In the genomic region with DNA sequence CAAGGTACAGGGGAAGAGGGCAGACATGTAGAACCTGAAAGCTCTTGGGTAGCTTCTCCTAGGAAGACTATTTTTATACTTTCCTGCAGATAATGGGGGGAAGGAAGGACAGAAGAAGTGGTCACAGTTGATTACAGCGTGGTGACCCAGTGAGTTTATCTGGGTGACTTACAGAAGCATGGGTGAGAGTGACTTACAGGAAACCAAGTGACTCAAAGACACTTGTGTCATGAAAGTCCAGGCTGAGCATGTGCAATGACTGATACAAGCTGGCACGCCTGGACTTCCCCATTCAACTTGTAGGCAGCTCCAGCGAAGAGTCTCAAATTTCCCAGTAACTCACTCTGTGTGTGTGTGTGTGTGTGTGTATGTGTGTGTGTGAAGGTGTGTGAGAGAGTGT, we compare ENCODE assay signal across 30 mouse cellular contexts. TPM values are rescaled to one million over a fixed set of nuclear protein-coding genes. Genes with fewer than 3 reads are reported as not detected.
DNase-seq lines count a peak whose midpoint lies in the region; ATAC-seq and TF ChIP-seq lines count a peak whose summit lies in the region.
"Had no signal": no experiment of that assay in that cellular context is flagged by ENCODE, and none has a peak within 500 bp of the region (broad histone marks: within the 10 kb centered on the region; RNA-seq: fewer than 3 reads in every experiment).

No protein-coding gene starts in this region.

- H3K9me3 ChIP-seq in G1E (replicated peaks), result no peaks in the 10 kb centered on the region
- H3K9me3 ChIP-seq in megakaryocyte, embryonic 14.5 days, result no peaks in the 10 kb centered on the region
- H3K9me3 ChIP-seq: embryonic facial prominence, embryonic 15.5 days; hindbrain, embryonic 12.5 days; lung, embryonic 15.5 days; midbrain, embryonic 15.5 days; neural tube, embryonic 15.5 days had no signal

- peaks cover 54% of the 10 kb centered on the region for H3K4me1 ChIP-seq in G1E (ENCODE audit: insufficient read depth, low read depth, low read length)
- peaks cover 82% of the 10 kb centered on the region for H3K4me1 ChIP-seq in megakaryocyte, embryonic 14.5 days
- H3K4me1 ChIP-seq: embryonic facial prominence, embryonic 15.5 days; hindbrain, embryonic 12.5 days; lung, embryonic 15.5 days; midbrain, embryonic 15.5 days; neural tube, embryonic 15.5 days had no signal

- H3K36me3 ChIP-seq in G1E (replicated peaks), result no peaks in the 10 kb centered on the region
- peaks cover 10% of the 10 kb centered on the region for H3K36me3 ChIP-seq in megakaryocyte, embryonic 14.5 days (replicated peaks; ENCODE audit: low read length)
- H3K36me3 ChIP-seq: embryonic facial prominence, embryonic 15.5 days; hindbrain, embryonic 12.5 days; lung, embryonic 15.5 days; midbrain, embryonic 15.5 days; neural tube, embryonic 15.5 days had no signal

- DNase-seq in 416B (ENCODE audit: low read depth) (peak; percentile 91), G1E (ENCODE audit: low spot score) (no peak)
- DNase-seq in cerebellum, adult 8-10 months, result no peak
- DNase-seq in embryo, embryonic 10 days (ENCODE audit: low spot score), result no peak
- no peak for DNase-seq in kidney, adult 9 months
- DNase-seq: adrenal gland, postnatal 36 days; cerebellum, adult 11-12 months; cerebellum, postnatal 36 days; gastrocnemius, postnatal 10 days; heart, adult 18-20 months; kidney, adult 11 months; kidney, postnatal 10 days; right cerebral cortex, postnatal 14 days; thymus, adult 2 months had no signal

- no peak for TF ChIP-seq CTCF in G1E (IDR thresholded peaks at IDR 0.05; ENCODE audit: low read depth, low read length)

- peaks cover 9% of the 10 kb centered on the region; the same call in 1 of the 2 replicates for H3K27me3 ChIP-seq in G1E (ENCODE audit: insufficient read depth, low read length)
- H3K27me3 ChIP-seq in megakaryocyte, embryonic 14.5 days (replicated peaks), result no peaks in the 10 kb centered on the region
- H3K27me3 ChIP-seq: embryonic facial prominence, embryonic 15.5 days; hindbrain, embryonic 12.5 days; lung, embryonic 15.5 days; midbrain, embryonic 15.5 days; neural tube, embryonic 15.5 days had no signal

- ATAC-seq in G1E (ENCODE audit: extremely low read depth, insufficient number of reproducible peaks, low FRiP score, poor library complexity, severe bottlenecking), result peak; percentile 74
- ATAC-seq in granulocyte monocyte progenitor cell, adult 5-6 weeks (replicated peaks; ENCODE audit: poor library complexity, severe bottlenecking), result peak; percentile 51
- ATAC-seq: forebrain, embryonic 16.5 days; midbrain, embryonic 15.5 days had no signal

- H3K4me3 ChIP-seq in G1E (ENCODE audit: low read depth, low read length), result no peak overlapping the region
- peak overlapping the region; percentile 73 for H3K4me3 ChIP-seq in megakaryocyte, embryonic 14.5 days (replicated peaks)
- H3K4me3 ChIP-seq: embryonic facial prominence, embryonic 15.5 days; hindbrain, embryonic 12.5 days; lung, embryonic 15.5 days; midbrain, embryonic 15.5 days; neural tube, embryonic 15.5 days had no signal

RNA-seq across cellular contexts. Expression of a gene that starts 4.3 kb away (rescaled TPM):
- total RNA-seq in G1E (2014; fragmentation: Nextera tagmentation) (not detected in 2 replicates), G1E (2017) (0.55 and 0.81 TPM in 2 replicates)
- polyA plus RNA-seq in G1E (2012), result 0.05 and 0.12 TPM in 2 replicates
- 6.4 and 7.6 TPM in 2 replicates for total RNA-seq in granulocyte monocyte progenitor cell, adult 5-6 weeks (2014; fragmentation: Nextera tagmentation)
- 5.2 and 5.8 TPM in 2 replicates for total RNA-seq in granulocyte monocyte progenitor cell, adult 5-6 weeks (2017)
- polyA plus RNA-seq in megakaryocyte, embryonic 14.5 days (2012; ENCODE audit: insufficient read depth, low replicate concordance), result 49.5 and 144 TPM in 2 replicates
- total RNA-seq: heart, postnatal 25 days; layer of hippocampus, postnatal 10 days; left cerebral cortex, adult 8-10 months had no signal
- polyA plus RNA-seq: C2C12; forebrain, embryonic 16.5 days; heart, embryonic 14.5 days; hindbrain, embryonic 12.5 days; midbrain, embryonic 15.5 days; neural tube, embryonic 15.5 days; stomach, postnatal 0 days had no signal

RNA-seq across cellular contexts. Expression of a gene that starts 29.7 kb away (rescaled TPM):
- not detected in 2 replicates for total RNA-seq in G1E (2014; fragmentation: Nextera tagmentation)
- 0.27 and 3.6 TPM in 2 replicates for total RNA-seq in G1E (2017)
- 0.04 and 0.10 TPM in 2 replicates for polyA plus RNA-seq in G1E (2012)
- total RNA-seq in granulocyte monocyte progenitor cell, adult 5-6 weeks (2014; fragmentation: Nextera tagmentation), result 59.6 and 67.4 TPM in 2 replicates
- 146 and 183 TPM in 2 replicates for total RNA-seq in granulocyte monocyte progenitor cell, adult 5-6 weeks (2017)
- polyA plus RNA-seq in megakaryocyte, embryonic 14.5 days (2012; ENCODE audit: insufficient read depth, low replicate concordance), result 0.52 and 16.6 TPM in 2 replicates

RNA-seq across cellular contexts. Expression of a gene that starts 48.7 kb away (rescaled TPM):
- total RNA-seq in G1E (2014; fragmentation: Nextera tagmentation), result not detected in 2 replicates
- total RNA-seq in G1E (2017), result not detected in 2 replicates
- not detected in 2 replicates for polyA plus RNA-seq in G1E (2012)
- total RNA-seq in granulocyte monocyte progenitor cell, adult 5-6 weeks (2014; fragmentation: Nextera tagmentation), result not detected in 2 replicates
- not detected in 2 replicates for total RNA-seq in granulocyte monocyte progenitor cell, adult 5-6 weeks (2017)
- polyA plus RNA-seq in megakaryocyte, embryonic 14.5 days (2012; ENCODE audit: insufficient read depth, low replicate concordance), result not detected in 2 replicates
- total RNA-seq: adrenal gland, postnatal 36 days; gastrocnemius, postnatal 10 days; heart, adult 18-20 months; heart, postnatal 25 days had no signal
- polyA plus RNA-seq: C2C12; embryonic facial prominence, embryonic 15.5 days; forebrain, embryonic 16.5 days; heart, embryonic 14.5 days; hindbrain, embryonic 12.5 days; limb, embryonic 11.5 days; liver, embryonic 14.5 days; lung, embryonic 15.5 days had no signal

RNA-seq across cellular contexts. Expression of a gene that starts 50.0 kb away (rescaled TPM):
- total RNA-seq in G1E (2014; fragmentation: Nextera tagmentation) (15.2 and 18.4 TPM in 2 replicates), G1E (2017) (16.7 and 22.1 TPM in 2 replicates)
- polyA plus RNA-seq in G1E (2012), result 12.4 and 15.1 TPM in 2 replicates
- 26.6 and 27.2 TPM in 2 replicates for total RNA-seq in granulocyte monocyte progenitor cell, adult 5-6 weeks (2014; fragmentation: Nextera tagmentation)
- total RNA-seq in granulocyte monocyte progenitor cell, adult 5-6 weeks (2017), result 18.9 and 20.9 TPM in 2 replicates
- 30.6 and 33.1 TPM in 2 replicates for polyA plus RNA-seq in megakaryocyte, embryonic 14.5 days (2012; ENCODE audit: insufficient read depth, low replicate concordance)

RNA-seq across cellular contexts. Expression of a gene that starts 51.0 kb away (rescaled TPM):
- total RNA-seq in G1E (2014; fragmentation: Nextera tagmentation), result 12.9 and 16.3 TPM in 2 replicates
- 9.8 and 12.7 TPM in 2 replicates for total RNA-seq in G1E (2017)
- 20.1 and 22.0 TPM in 2 replicates for polyA plus RNA-seq in G1E (2012)
- 8.3 and 9.9 TPM in 2 replicates for total RNA-seq in granulocyte monocyte progenitor cell, adult 5-6 weeks (2014; fragmentation: Nextera tagmentation)
- total RNA-seq in granulocyte monocyte progenitor cell, adult 5-6 weeks (2017), result 5.6 and 8.6 TPM in 2 replicates
- polyA plus RNA-seq in megakaryocyte, embryonic 14.5 days (2012; ENCODE audit: insufficient read depth, low replicate concordance), result 25.4 and 45.7 TPM in 2 replicates

Comparison
In these comparisons a context has a peak if more than half of its experiments do, and no peak if none do; other contexts are left out.
1. RNA of a gene that starts 29.7 kb away (total RNA-seq): 59.6 to 183 TPM in granulocyte monocyte progenitor cell, adult 5-6 weeks; 0.27 to 3.6 TPM in G1E; every median in the first group is over 10 times any median in the second.